Mouse (Mus musculus) ES-Bruce4 (cell line): ENCODE measurements at regions not wholly inside any gene's neighbourhood (a gene's known extent, or its start where the extent isn't known, plus 50 kb on each side); places are given as distances from the start of the nearest gene placed in this dataset.

Experiments
- CTCF ChIP-seq: IDR thresholded peaks from one replicate; pipeline ENCODE4 v1.8.1; 2011; ENCODE audit warnings: low read depth, low read length
- EP300 ChIP-seq: IDR thresholded peaks from 2 replicates; pipeline ENCODE4 v1.6.1; 2011; ENCODE audit warnings: low read depth, low read length; ENCODE audit not compliant: insufficient read depth
- POLR2A ChIP-seq: IDR thresholded peaks from one replicate; pipeline ENCODE4 v1.8.1; 2011; ENCODE audit warnings: low read length; ENCODE audit not compliant: insufficient read depth

DNA sequence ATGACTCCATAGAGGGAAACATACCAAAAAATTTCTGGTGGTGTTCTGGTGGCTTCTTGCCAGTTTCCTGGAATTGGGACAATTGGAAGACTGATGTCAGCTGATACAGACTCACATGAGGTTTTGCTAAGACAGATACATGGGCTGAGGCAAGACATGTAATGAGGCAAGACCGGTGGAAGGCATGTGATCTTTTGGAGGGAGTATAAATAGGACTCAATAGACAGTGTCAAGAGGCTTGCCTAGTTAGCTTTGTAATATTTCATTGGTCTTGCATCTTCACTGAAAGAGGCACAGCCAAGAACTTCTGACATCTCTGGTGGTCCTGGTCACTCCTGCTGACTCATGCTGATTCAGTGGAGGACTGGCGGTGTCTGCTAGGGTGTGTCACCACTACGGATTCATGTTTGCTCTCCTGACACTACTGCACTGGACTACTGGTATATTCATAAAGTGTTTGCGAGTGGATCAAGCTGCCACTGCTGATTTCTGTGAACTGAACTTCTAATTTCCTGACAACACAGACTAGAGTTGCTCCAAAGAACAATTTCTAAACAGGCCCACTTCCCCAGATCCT lies 697.7 kb upstream of the 4930444P10Rik start:
- TF ChIP-seq CTCF, result no peak
- no peak for TF ChIP-seq EP300
- TF ChIP-seq POLR2A, result no peak
